16 mouse cellular contexts compared by ENCODE assay signal in genomic region chr5:106089332-106089731, GRCm38 (mm10).
DNase-seq lines count a peak whose midpoint lies in the region; ATAC-seq and TF ChIP-seq lines count a peak whose summit lies in the region.
"Had no signal": no experiment of that assay in that cellular context is flagged by ENCODE, and none has a peak within 500 bp of the region (broad histone marks: within the 10 kb centered on the region; RNA-seq: fewer than 3 reads in every experiment).

No protein-coding gene starts in this region.

- H3K9me3 ChIP-seq in hindbrain, embryonic 14.5 days (ENCODE audit: control insufficient read depth, low read length) = peaks cover 7% of the 10 kb centered on the region; the same call in 1 of the 2 replicates
- H3K9me3 ChIP-seq in hindbrain, embryonic 11.5 days (ENCODE audit: control insufficient read depth, low read length) = no peaks in the 10 kb centered on the region
- H3K9me3 ChIP-seq in midbrain, embryonic 11.5 days (ENCODE audit: control insufficient read depth, low read length) = peaks cover 2% of the 10 kb centered on the region; the same call in 1 of the 2 replicates
- H3K9me3 ChIP-seq in midbrain, embryonic 10.5 days (replicated peaks) = peaks cover 7% of the 10 kb centered on the region; the same call in 1 of the 2 replicates
- 0 out of 2 replicates have a peak, but pooled peaks cover 3% of the 10 kb centered on the region for H3K9me3 ChIP-seq in heart, embryonic 10.5 days
- H3K9me3 ChIP-seq: heart, embryonic 15.5 days; neural tube, embryonic 12.5 days had no signal

- no peaks in the 10 kb centered on the region for H3K4me1 ChIP-seq in hindbrain, embryonic 14.5 days (replicated peaks; ENCODE audit: control insufficient read depth, insufficient read depth, low read length)
- H3K4me1 ChIP-seq in hindbrain, embryonic 11.5 days (replicated peaks; ENCODE audit: control insufficient read depth, insufficient read depth, low read length) = no peaks in the 10 kb centered on the region
- H3K4me1 ChIP-seq in midbrain, embryonic 11.5 days (ENCODE audit: control insufficient read depth, insufficient read depth, low read length) = no peaks in the 10 kb centered on the region
- no peaks in the 10 kb centered on the region for H3K4me1 ChIP-seq in midbrain, embryonic 10.5 days
- H3K4me1 ChIP-seq in cerebellum, adult 2 months (ENCODE audit: control insufficient read depth, insufficient read depth, low read length) = peaks cover 5% of the 10 kb centered on the region
- H3K4me1 ChIP-seq in heart, embryonic 10.5 days = no peaks in the 10 kb centered on the region
- H3K4me1 ChIP-seq: embryonic facial prominence, embryonic 15.5 days; neural tube, embryonic 12.5 days had no signal

- ATAC-seq in hindbrain, embryonic 14.5 days (ENCODE audit: low FRiP score) = 0 out of 2 replicates have a peak, but pooled peaks have one; percentile 24
- no peak for ATAC-seq in hindbrain, embryonic 11.5 days (ENCODE audit: low FRiP score)
- no peak for ATAC-seq in midbrain, embryonic 11.5 days (ENCODE audit: low FRiP score)
- ATAC-seq: midbrain, embryonic 16.5 days had no signal

- H3K27ac ChIP-seq in hindbrain, embryonic 14.5 days = no peak overlapping the region
- no peak overlapping the region for H3K27ac ChIP-seq in hindbrain, embryonic 11.5 days (ENCODE audit: low read depth, low read length)
- H3K27ac ChIP-seq in midbrain, embryonic 11.5 days (ENCODE audit: low read depth, low read length) = no peak overlapping the region
- H3K27ac ChIP-seq in midbrain, embryonic 10.5 days (replicated peaks) = no peak overlapping the region
- peak overlapping the region; percentile 68 for H3K27ac ChIP-seq in cerebellum, adult 2 months (ENCODE audit: insufficient read depth, low read length)
- H3K27ac ChIP-seq in heart, embryonic 10.5 days = no peak overlapping the region
- H3K27ac ChIP-seq: embryonic facial prominence, embryonic 15.5 days; heart, embryonic 15.5 days; neural tube, embryonic 12.5 days had no signal

- H3K4me3 ChIP-seq in hindbrain, embryonic 14.5 days (replicated peaks; ENCODE audit: low read length) = no peak overlapping the region
- H3K4me3 ChIP-seq in hindbrain, embryonic 11.5 days (ENCODE audit: low read depth, low read length) = no peak overlapping the region
- H3K4me3 ChIP-seq in midbrain, embryonic 11.5 days (ENCODE audit: low read depth, low read length) = no peak overlapping the region
- H3K4me3 ChIP-seq in midbrain, embryonic 10.5 days = no peak overlapping the region
- no peak overlapping the region for H3K4me3 ChIP-seq in cerebellum, adult 2 months (replicated peaks; ENCODE audit: insufficient read depth, low read depth, low read length)
- no peak overlapping the region for H3K4me3 ChIP-seq in heart, embryonic 10.5 days
- H3K4me3 ChIP-seq: embryonic facial prominence, embryonic 15.5 days; heart, embryonic 15.5 days; neural tube, embryonic 12.5 days had no signal

- no peak for TF ChIP-seq CTCF in cerebellum, adult 2 months (IDR thresholded peaks at IDR 0.05; ENCODE audit: borderline replicate concordance, insufficient read depth, low read depth, low read length)

- no peak for DNase-seq in hindbrain, embryonic 14.5 days (ENCODE audit: low spot score)
- no peak for DNase-seq in hindbrain, embryonic 11.5 days (ENCODE audit: low spot score)
- DNase-seq in midbrain, embryonic 11.5 days (ENCODE audit: low spot score, missing footprints) = peak; percentile 35
- no peak for DNase-seq in midbrain, embryonic 10.5 days (ENCODE audit: low spot score)
- peak; percentile 81 to 90 for DNase-seq in cerebellum, adult 2 months
- DNase-seq in forelimb bud, embryonic 11.5 days (ENCODE audit: low read depth, low spot score) = peak; percentile 53
- DNase-seq in heart, embryonic 10.5 days (ENCODE audit: low spot score) = no peak
- DNase-seq in thymus, postnatal 25 days = no peak
- DNase-seq: adrenal gland, postnatal 36 days; kidney, adult 9 months; liver; lung, adult 2 months had no signal

- TF ChIP-seq POLR2A in cerebellum, adult 2 months (IDR thresholded peaks at IDR 0.05; ENCODE audit: borderline replicate concordance, insufficient read depth, low read length) = no peak

- no peaks in the 10 kb centered on the region for H3K36me3 ChIP-seq in hindbrain, embryonic 14.5 days (replicated peaks; ENCODE audit: control insufficient read depth, insufficient read depth)
- no peaks in the 10 kb centered on the region for H3K36me3 ChIP-seq in hindbrain, embryonic 11.5 days (ENCODE audit: control insufficient read depth, insufficient read depth, low read length)
- no peaks in the 10 kb centered on the region for H3K36me3 ChIP-seq in midbrain, embryonic 11.5 days (ENCODE audit: control insufficient read depth, insufficient read depth, low read length)
- no peaks in the 10 kb centered on the region for H3K36me3 ChIP-seq in midbrain, embryonic 10.5 days
- no peaks in the 10 kb centered on the region for H3K36me3 ChIP-seq in heart, embryonic 10.5 days
- H3K36me3 ChIP-seq: embryonic facial prominence, embryonic 15.5 days; heart, embryonic 15.5 days; neural tube, embryonic 12.5 days had no signal

- no peaks in the 10 kb centered on the region for H3K27me3 ChIP-seq in hindbrain, embryonic 14.5 days (ENCODE audit: control insufficient read depth, insufficient read depth, low read length)
- no peaks in the 10 kb centered on the region for H3K27me3 ChIP-seq in hindbrain, embryonic 11.5 days (ENCODE audit: control insufficient read depth, insufficient read depth, low read length)
- no peaks in the 10 kb centered on the region for H3K27me3 ChIP-seq in midbrain, embryonic 11.5 days (ENCODE audit: control insufficient read depth, insufficient read depth, low read length)
- no peaks in the 10 kb centered on the region for H3K27me3 ChIP-seq in midbrain, embryonic 10.5 days (ENCODE audit: low read depth, poor library complexity, severe bottlenecking)
- no peaks in the 10 kb centered on the region for H3K27me3 ChIP-seq in cerebellum, adult 2 months (ENCODE audit: control insufficient read depth, insufficient read depth, low read length)
- H3K27me3 ChIP-seq in heart, embryonic 10.5 days (ENCODE audit: insufficient read depth, poor library complexity, severe bottlenecking) = no peaks in the 10 kb centered on the region
- H3K27me3 ChIP-seq: embryonic facial prominence, embryonic 15.5 days; heart, embryonic 15.5 days; neural tube, embryonic 12.5 days had no signal

- no peak overlapping the region for H3K9ac ChIP-seq in hindbrain, embryonic 14.5 days
- H3K9ac ChIP-seq in hindbrain, embryonic 11.5 days (ENCODE audit: low read depth, low read length) = no peak overlapping the region
- no peak overlapping the region for H3K9ac ChIP-seq in midbrain, embryonic 11.5 days (ENCODE audit: low read length)
- H3K9ac ChIP-seq: embryonic facial prominence, embryonic 15.5 days; heart, embryonic 15.5 days; neural tube, embryonic 12.5 days had no signal

- no peak overlapping the region for H3K4me2 ChIP-seq in hindbrain, embryonic 14.5 days (replicated peaks)
- no peak overlapping the region for H3K4me2 ChIP-seq in hindbrain, embryonic 11.5 days (replicated peaks; ENCODE audit: low read depth, low read length)
- no peak overlapping the region for H3K4me2 ChIP-seq in midbrain, embryonic 11.5 days
- H3K4me2 ChIP-seq: embryonic facial prominence, embryonic 15.5 days; heart, embryonic 15.5 days; neural tube, embryonic 12.5 days had no signal

- 61% methylated on average over 7 of the region's 7 CpGs for WGBS in hindbrain, embryonic 14.5 days
- 85% methylated on average over 7 of the region's 7 CpGs for WGBS in hindbrain, embryonic 11.5 days
- whole genome bisulfite sequencing in midbrain, embryonic 11.5 days = 81% methylated on average over 7 of the region's 7 CpGs
- WGBS in midbrain, embryonic 10.5 days = 82% methylated on average over 7 of the region's 7 CpGs
- WGBS in cerebellum, adult 2 months = 8% methylated on average over 7 of the region's 7 CpGs
- 73% methylated on average over 7 of the region's 7 CpGs for WGBS in heart, embryonic 10.5 days

Comparison
In these comparisons a context has a peak if more than half of its experiments do, and no peak if none do; other contexts are left out.
1. DNase-seq: peak in midbrain, embryonic 11.5 days (single experiment), cerebellum, adult 2 months (2 of 2) and forelimb bud, embryonic 11.5 days (single experiment); none in hindbrain, embryonic 14.5 days (single experiment), hindbrain, embryonic 11.5 days (single experiment), midbrain, embryonic 10.5 days (single experiment), heart, embryonic 10.5 days (single experiment) and thymus, postnatal 25 days (single experiment).